Mouse (Mus musculus): ENCODE results near the gene Ddx41.

DNA sequence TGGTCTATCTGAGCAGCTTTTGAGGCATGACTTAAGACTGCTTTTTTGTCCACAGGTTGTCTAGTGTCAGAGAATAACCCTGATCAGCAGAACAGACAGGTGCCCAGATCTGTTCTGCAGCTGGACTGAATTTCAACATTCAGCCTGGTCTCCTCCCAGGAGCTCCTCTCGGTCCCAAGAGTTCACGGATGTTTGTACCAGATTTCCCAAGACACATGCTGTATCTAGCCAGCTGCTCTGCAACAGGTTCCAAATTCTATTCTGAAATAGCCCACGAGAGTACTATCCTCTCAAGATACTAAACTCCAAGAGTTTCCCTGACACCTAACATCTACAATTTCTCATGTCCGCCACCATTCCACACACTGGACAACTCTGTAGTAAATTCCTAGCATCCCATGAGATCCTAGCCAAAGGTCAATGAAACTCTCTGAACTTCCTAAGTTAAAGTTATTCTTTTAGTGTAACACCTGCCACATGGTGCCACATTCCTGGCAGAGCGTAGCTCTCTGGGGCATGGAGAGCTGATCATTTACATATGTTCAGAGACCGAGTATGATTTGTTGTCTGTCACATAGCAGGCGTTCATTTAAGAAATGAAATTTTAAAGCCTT is 26.9 kb upstream of the Ddx41 start:
- TF ChIP-seq POLR2A (IDR thresholded peaks at IDR 0.05; ENCODE audit: control insufficient read depth, low read depth, low read length), result no peak
- TF ChIP-seq CTCF (IDR thresholded peaks at IDR 0.05; ENCODE audit: control insufficient read depth, insufficient read depth, insufficient replicate concordance, low read depth, low read length), result no peak

Data from testis, adult 2 months (tissue).